Mouse (Mus musculus): ENCODE measurements around the gene Dync2li1. TPM values are rescaled to one million over a fixed set of nuclear protein-coding genes. Genes with fewer than 3 reads are reported as not detected.

The Dync2li1 gene
- 20.3 TPM for polyA plus RNA-seq (2014; fragmentation: Illumina TruSeq; extraction: RNeasy Lipid Tissue Mini Kit (QIAGEN cat#74804); ENCODE audit: low read depth, low replicate concordance)

DNA sequence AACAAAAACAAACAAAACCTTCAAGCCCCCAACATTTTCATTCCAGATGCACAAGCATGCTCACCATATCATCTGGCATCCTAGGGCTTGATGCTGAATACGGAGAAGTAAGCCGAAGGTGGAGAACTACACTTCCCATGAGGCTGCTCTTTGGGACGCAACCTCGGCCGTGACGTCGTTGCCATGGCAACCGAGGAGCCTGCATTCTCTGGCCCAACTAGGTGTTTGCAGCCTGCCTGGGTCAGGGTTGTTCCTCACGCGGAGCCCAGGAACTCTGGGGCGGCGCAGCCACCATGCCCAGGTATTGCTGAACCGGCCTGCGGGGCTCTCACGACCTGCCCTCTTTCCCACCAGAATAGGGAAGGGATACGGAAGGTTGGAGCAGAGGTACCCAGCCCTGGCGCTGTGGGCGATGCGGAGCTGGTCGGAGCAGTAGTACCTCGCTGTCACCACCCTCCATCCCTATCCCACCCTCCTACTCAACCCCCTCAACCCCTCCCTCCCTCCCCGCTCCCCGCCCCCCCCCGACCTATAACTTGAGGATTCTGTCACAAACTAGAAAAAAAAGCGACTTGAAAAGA, at the start of gene Dync2li1:
Gene Dync2li1, plus strand, starts transcription at position 221 of the 581 bp plus-strand sequence.

DNA sequence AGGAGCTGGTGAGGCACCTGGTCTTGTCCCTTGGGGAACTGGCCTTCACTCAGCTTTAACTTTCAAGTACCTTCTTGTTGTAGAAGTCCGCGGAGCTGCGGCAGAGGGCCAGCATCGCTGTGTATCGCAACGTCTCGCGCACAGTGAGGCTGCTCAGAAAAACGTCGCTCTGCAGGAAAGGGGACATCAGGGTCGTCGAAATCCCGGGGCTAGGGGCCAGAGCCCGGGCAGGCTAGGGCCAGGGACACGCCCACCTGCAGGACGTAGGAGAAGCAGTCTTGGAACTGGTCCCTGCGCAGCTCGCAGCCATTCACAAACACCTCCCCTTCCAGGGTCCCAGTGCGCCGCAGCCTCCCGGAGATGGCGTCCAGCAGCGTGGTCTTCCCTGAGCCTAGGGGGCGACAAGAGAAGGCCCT, 49.7 kb downstream of the Dync2li1 start, which contains the start of gene Abcg8:
Gene Abcg8, plus strand, starts transcription at position 352 of the 416 bp plus-strand sequence.

DNA sequence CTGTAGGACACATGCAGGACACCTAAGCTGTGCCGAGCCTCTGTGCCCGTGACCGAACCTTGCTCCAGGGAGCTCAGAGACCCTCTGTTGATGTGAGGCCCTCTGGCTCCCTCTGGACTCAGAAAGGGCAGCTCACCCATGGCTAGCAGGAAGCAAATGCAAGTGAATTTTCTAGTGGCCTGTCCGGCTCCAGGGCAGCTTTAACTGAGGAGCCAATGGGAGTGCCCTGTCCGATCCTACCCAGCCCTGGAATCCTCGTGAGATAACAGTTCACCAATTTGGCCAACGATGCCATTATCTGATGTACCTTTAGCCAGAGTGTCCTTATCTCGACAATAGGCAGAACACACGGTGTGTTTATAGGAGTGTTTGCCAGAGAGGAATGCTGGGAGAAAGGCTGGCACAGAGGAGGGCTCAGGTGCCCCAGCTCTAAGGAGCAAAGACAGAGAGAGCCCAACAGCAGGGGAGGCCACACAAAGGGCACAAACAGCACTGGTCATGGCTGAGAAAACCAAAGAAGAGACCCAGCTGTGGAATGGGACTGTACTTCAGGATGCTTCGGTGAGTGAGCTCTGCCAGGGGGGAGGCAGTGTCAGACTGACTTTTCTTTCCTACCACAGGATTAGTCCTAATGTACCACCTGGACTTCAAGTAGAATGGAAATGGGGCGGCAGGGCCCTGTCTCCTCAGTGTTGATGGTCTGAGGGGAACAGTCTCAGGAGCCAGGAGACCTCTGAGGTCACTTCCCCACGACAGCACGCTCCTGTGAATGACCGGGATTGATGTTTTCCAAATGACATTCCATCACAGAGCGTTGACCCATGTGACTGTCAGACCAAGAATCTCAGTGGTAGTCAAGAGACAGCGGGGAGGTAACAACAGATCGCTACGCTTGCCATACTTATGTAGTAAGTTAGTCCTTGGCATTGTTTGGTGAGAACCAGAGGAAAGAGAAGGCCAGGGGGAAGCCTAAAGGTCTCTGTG, 56.7 kb downstream of the Dync2li1 start, which contains the start of gene Abcg5:
Gene Abcg5, minus strand, starts transcription at position 278 of the 984 bp plus-strand sequence.

Other genes starting within 250 kb of the Dync2li1 start
- gene Thada, start 160.3 kb upstream of the Dync2li1 start, polyA plus RNA-seq (2014; fragmentation: Illumina TruSeq; extraction: RNeasy Lipid Tissue Mini Kit (QIAGEN cat#74804); ENCODE audit: low read depth, low replicate concordance): 12.2 TPM
- 6.3 TPM for gene Plekhh2, start 114.6 kb upstream of the Dync2li1 start, polyA plus RNA-seq (2014; fragmentation: Illumina TruSeq; extraction: RNeasy Lipid Tissue Mini Kit (QIAGEN cat#74804); ENCODE audit: low read depth, low replicate concordance)
- 0.24 TPM for gene Abcg8, start 49.8 kb downstream of the Dync2li1 start, polyA plus RNA-seq (2014; fragmentation: Illumina TruSeq; extraction: RNeasy Lipid Tissue Mini Kit (QIAGEN cat#74804); ENCODE audit: low read depth, low replicate concordance)
- 0.78 TPM for gene Abcg5, start 56.5 kb downstream of the Dync2li1 start, polyA plus RNA-seq (2014; fragmentation: Illumina TruSeq; extraction: RNeasy Lipid Tissue Mini Kit (QIAGEN cat#74804); ENCODE audit: low read depth, low replicate concordance)
- 17.4 TPM for gene Lrpprc, start 164.3 kb downstream of the Dync2li1 start, polyA plus RNA-seq (2014; fragmentation: Illumina TruSeq; extraction: RNeasy Lipid Tissue Mini Kit (QIAGEN cat#74804); ENCODE audit: low read depth, low replicate concordance)

Measured in adipose tissue, adult 10 weeks (tissue).